ENCODE assay signal across 13 mouse cellular contexts in genomic region chr6:144370699-144371098, GRCm38 (mm10).
DNase-seq lines count a peak whose midpoint lies in the region; ATAC-seq and TF ChIP-seq lines count a peak whose summit lies in the region.
"Had no signal": no experiment of that assay in that cellular context is flagged by ENCODE, and none has a peak within 500 bp of the region (broad histone marks: within the 10 kb centered on the region; RNA-seq: fewer than 3 reads in every experiment).

No protein-coding gene starts in this region.

- H3K9me3 ChIP-seq in embryonic facial prominence, embryonic 15.5 days (replicated peaks): no peaks in the 10 kb centered on the region
- no peaks in the 10 kb centered on the region for H3K9me3 ChIP-seq in embryonic facial prominence, embryonic 10.5 days
- H3K9me3 ChIP-seq in ES-E14 (ENCODE audit: control insufficient read depth, insufficient read depth, low read depth, low read length): no peaks in the 10 kb centered on the region
- H3K9me3 ChIP-seq: limb, embryonic 10.5 days had no signal

- H3K27me3 ChIP-seq in embryonic facial prominence, embryonic 15.5 days: no peaks in the 10 kb centered on the region
- no peaks in the 10 kb centered on the region for H3K27me3 ChIP-seq in embryonic facial prominence, embryonic 10.5 days (replicated peaks; ENCODE audit: low read depth, poor library complexity, severe bottlenecking)
- H3K27me3 ChIP-seq in cerebellum, adult 2 months (ENCODE audit: control insufficient read depth, insufficient read depth, low read length): no peaks in the 10 kb centered on the region; the same call in 1 of the 2 replicates

- H3K36me3 ChIP-seq in embryonic facial prominence, embryonic 15.5 days: no peaks in the 10 kb centered on the region
- no peaks in the 10 kb centered on the region for H3K36me3 ChIP-seq in embryonic facial prominence, embryonic 10.5 days (replicated peaks)
- H3K36me3 ChIP-seq in ES-E14 (ENCODE audit: control insufficient read depth, insufficient read depth, low read length, poor library complexity, severe bottlenecking): no peaks in the 10 kb centered on the region
- H3K36me3 ChIP-seq: limb, embryonic 10.5 days had no signal

- DNase-seq in embryonic facial prominence, embryonic 10.5 days (ENCODE audit: low spot score): no peak
- peak; percentile 74 for DNase-seq in ES-E14 (ENCODE audit: low read depth, low spot score)
- DNase-seq in liver: peak; percentile 76
- peak; percentile 38 for DNase-seq in lung, postnatal 36 days
- DNase-seq in left cerebral cortex, adult 2 months (ENCODE audit: extremely low spot score in 1 of 2, low spot score in 2 of 2): no peak
- no peak for DNase-seq in cerebellum, adult 2 months
- DNase-seq in ovary, adult 18-20 months (ENCODE audit: low spot score): no peak
- DNase-seq: cerebellum, adult 11 months; kidney, postnatal 10 days; right cerebral cortex, postnatal 4 days had no signal

- H3K4me1 ChIP-seq in embryonic facial prominence, embryonic 15.5 days: no peaks in the 10 kb centered on the region
- H3K4me1 ChIP-seq in embryonic facial prominence, embryonic 10.5 days: no peaks in the 10 kb centered on the region
- peaks cover 0 to 6% of the 10 kb centered on the region in 2 experiments; a peak in 1 of 4 replicates for H3K4me1 ChIP-seq in ES-E14 (ENCODE audit: control insufficient read depth in 2 of 2, insufficient read depth in 2 of 2, low read length in 2 of 2, poor library complexity in 1 of 2)
- H3K4me1 ChIP-seq in cerebellum, adult 2 months (ENCODE audit: control insufficient read depth, insufficient read depth, low read length): no peaks in the 10 kb centered on the region

- H3K9ac ChIP-seq in embryonic facial prominence, embryonic 15.5 days: no peak overlapping the region
- H3K9ac ChIP-seq in ES-E14 (ENCODE audit: insufficient read depth, low read depth, low read length, poor library complexity, severe bottlenecking): no peak overlapping the region

- in situ Hi-C loops in ES-E14 (cut with MboI; ENCODE audit: low sequenced_read_pairs in 2 of 2, unreplicated experiment in 2 of 2): no loop called here

- no peak overlapping the region for H3K4me2 ChIP-seq in embryonic facial prominence, embryonic 15.5 days (replicated peaks)

- TF ChIP-seq POLR2A in cerebellum, adult 2 months (IDR thresholded peaks at IDR 0.05; ENCODE audit: borderline replicate concordance, insufficient read depth, low read length): no peak

- ATAC-seq in embryonic facial prominence, embryonic 15.5 days (ENCODE audit: insufficient number of reproducible peaks, low FRiP score, low TSS enrichment, low read depth): 0 out of 2 replicates have a peak, but pooled peaks have one; percentile 19

- 49% methylated on average over 10 of the region's 10 CpGs for WGBS in embryonic facial prominence, embryonic 15.5 days
- WGBS in embryonic facial prominence, embryonic 10.5 days: 58% methylated on average over 10 of the region's 10 CpGs
- 75% methylated on average over 10 of the region's 10 CpGs for WGBS in cerebellum, adult 2 months

- no peak for TF ChIP-seq CTCF in left cerebral cortex, adult 2 months (IDR thresholded peaks at IDR 0.05)
- no peak for TF ChIP-seq CTCF in cerebellum, adult 2 months (IDR thresholded peaks at IDR 0.05; ENCODE audit: borderline replicate concordance, insufficient read depth, low read depth, low read length)

- intact Hi-C loops in left cerebral cortex, adult 2 months (cut with DNase I): no loop called here

- no peak overlapping the region for H3K27ac ChIP-seq in embryonic facial prominence, embryonic 15.5 days (replicated peaks)
- H3K27ac ChIP-seq in embryonic facial prominence, embryonic 10.5 days (replicated peaks): no peak overlapping the region
- no peak overlapping the region for H3K27ac ChIP-seq in ES-E14 (ENCODE audit: insufficient read depth, low read depth, low read length, poor library complexity, severe bottlenecking)
- H3K27ac ChIP-seq in left cerebral cortex, adult 2 months: no peak overlapping the region
- no peak overlapping the region for H3K27ac ChIP-seq in cerebellum, adult 2 months (ENCODE audit: insufficient read depth, low read length)
- H3K27ac ChIP-seq: limb, embryonic 10.5 days had no signal

- H3K4me3 ChIP-seq in embryonic facial prominence, embryonic 15.5 days (replicated peaks): no peak overlapping the region
- H3K4me3 ChIP-seq in embryonic facial prominence, embryonic 10.5 days: no peak overlapping the region
- H3K4me3 ChIP-seq in ES-E14 (ENCODE audit: insufficient read depth in 1 of 2, low read depth in 1 of 2, low read length in 2 of 2, poor library complexity in 1 of 2, severe bottlenecking in 1 of 2): no peak overlapping the region
- no peak overlapping the region for H3K4me3 ChIP-seq in left cerebral cortex, adult 2 months
- H3K4me3 ChIP-seq in cerebellum, adult 2 months (replicated peaks; ENCODE audit: insufficient read depth, low read depth, low read length): no peak overlapping the region
- H3K4me3 ChIP-seq: limb, embryonic 10.5 days; myocyte had no signal

TF ChIP-seq in ES-E14, 5 proteins besides CTCF, POLR2A, EP300 and RAD21:
- TF ChIP-seq ZNF384 (IDR thresholded peaks at IDR 0.05; ENCODE audit: low read depth, low read length) (no peak), ZC3H11A (IDR thresholded peaks at IDR 0.05; ENCODE audit: borderline replicate concordance, low read depth, low read length) (no peak), HCFC1 (IDR thresholded peaks at IDR 0.05; ENCODE audit: borderline replicate concordance, insufficient read depth, low read length) (no peak)
TF ChIP-seq in ES-E14: peak in this region for 0.

Comparison
In these comparisons a context has a peak if more than half of its experiments do, and no peak if none do; other contexts are left out.
1. DNase-seq: peak in ES-E14 (single experiment), liver (single experiment) and lung, postnatal 36 days (single experiment); none in embryonic facial prominence, embryonic 10.5 days (single experiment), left cerebral cortex, adult 2 months (0 of 2), cerebellum, adult 2 months (0 of 2) and ovary, adult 18-20 months (single experiment).